Mouse (Mus musculus): ENCODE measurements around the gene Dock1. TPM values are rescaled to one million over a fixed set of nuclear protein-coding genes. Genes with fewer than 3 reads are reported as not detected.

The Dock1 gene
- polyA plus RNA-seq, 1 experiment from 2014 or later: 18.4 TPM

GRCm38 (mm10) chr7:134673952-134674351, 3.5 kb downstream of the Dock1 start:
- H3K27ac ChIP-seq: no peak overlapping the region
- WGBS: 74% methylated on average over 9 of the region's 9 CpGs
- no peaks in the 10 kb centered on the region for H3K9me3 ChIP-seq
- no peak overlapping the region for H3K9ac ChIP-seq
- H3K4me1 ChIP-seq: peaks cover 14% of the 10 kb centered on the region
- peaks cover 22% of the 10 kb centered on the region; the same call in 1 of the 2 replicates for H3K27me3 ChIP-seq (replicated peaks)
- no peak overlapping the region for H3K4me2 ChIP-seq (replicated peaks)
- no peak for ATAC-seq (ENCODE audit: low FRiP score, low read depth)
- H3K4me3 ChIP-seq: no peak overlapping the region
- no peaks in the 10 kb centered on the region for H3K36me3 ChIP-seq

GRCm38 (mm10) chr7:134677852-134678251, 7.4 kb downstream of the Dock1 start:
- Histone ChIP-seq H3K27ac (no peak overlapping the region), H3K4me3 (no peak overlapping the region)
- WGBS: 67% methylated on average over 4 of the region's 4 CpGs

GRCm38 (mm10) chr7:134679314-134680158, 9.1 kb downstream of the Dock1 start:
- no peak for ATAC-seq (ENCODE audit: low FRiP score, low read depth)
- Histone ChIP-seq H3K27me3 (replicated peaks) (no peaks in the 10 kb centered on the region), H3K27ac (no peak overlapping the region), H3K4me3 (no peak overlapping the region), H3K36me3 (no peaks in the 10 kb centered on the region), H3K9me3 (no peaks in the 10 kb centered on the region), H3K4me1 (peaks cover 13% of the 10 kb centered on the region; the same call in 1 of the 2 replicates), H3K9ac (no peak overlapping the region), H3K4me2 (replicated peaks) (no peak overlapping the region)
- WGBS: 47% methylated on average over 13 of the region's 13 CpGs

More at GRCm38 (mm10) chr7:134677852-134678251, 7.4 kb downstream of the Dock1 start:
- Histone ChIP-seq H3K4me2 (replicated peaks) (no peak overlapping the region), H3K9ac (no peak overlapping the region), H3K9me3 (no peaks in the 10 kb centered on the region), H3K4me1 (peaks cover 13% of the 10 kb centered on the region; the same call in 1 of the 2 replicates), H3K36me3 (no peaks in the 10 kb centered on the region), H3K27me3 (replicated peaks) (no peaks in the 10 kb centered on the region)
- no peak for ATAC-seq (ENCODE audit: low FRiP score, low read depth)

GRCm38 (mm10) chr7:134680161-134680560, 9.7 kb downstream of the Dock1 start:
- Histone ChIP-seq H3K27ac (no peak overlapping the region), H3K4me3 (no peak overlapping the region), H3K9me3 (no peaks in the 10 kb centered on the region), H3K9ac (no peak overlapping the region), H3K4me2 (replicated peaks) (no peak overlapping the region), H3K36me3 (no peaks in the 10 kb centered on the region), H3K27me3 (replicated peaks) (no peaks in the 10 kb centered on the region), H3K4me1 (peaks cover 13% of the 10 kb centered on the region; the same call in 1 of the 2 replicates)
- ATAC-seq (ENCODE audit: low FRiP score, low read depth): no peak
- 84% methylated on average over 2 of the region's 2 CpGs for WGBS

- H3K9ac ChIP-seq: no peak overlapping the region
- H3K9me3 ChIP-seq: no peaks in the 10 kb centered on the region
- no peaks in the 10 kb centered on the region for H3K27me3 ChIP-seq (replicated peaks)
- H3K4me1 ChIP-seq: peaks cover 13% of the 10 kb centered on the region; the same call in 1 of the 2 replicates
- WGBS: 88% methylated on average over 12 of the region's 12 CpGs
- no peak overlapping the region for H3K4me2 ChIP-seq (replicated peaks)
- H3K27ac ChIP-seq: no peak overlapping the region
- H3K36me3 ChIP-seq: no peaks in the 10 kb centered on the region
- no peak for ATAC-seq (ENCODE audit: low FRiP score, low read depth)
- H3K4me3 ChIP-seq: no peak overlapping the region
Observed at GRCm38 (mm10) chr7:134681729-134682527, 11.5 kb downstream of the Dock1 start.

- Histone ChIP-seq H3K36me3 (no peaks in the 10 kb centered on the region), H3K4me2 (replicated peaks) (no peak overlapping the region), H3K4me1 (no peaks in the 10 kb centered on the region), H3K9me3 (no peaks in the 10 kb centered on the region), H3K4me3 (no peak overlapping the region), H3K9ac (no peak overlapping the region), H3K27ac (no peak overlapping the region), H3K27me3 (replicated peaks) (no peaks in the 10 kb centered on the region)
- ATAC-seq (ENCODE audit: low FRiP score, low read depth): no peak
- 80% methylated on average over 6 of the region's 6 CpGs for WGBS
Observed at GRCm38 (mm10) chr7:134688332-134688731, 17.9 kb downstream of the Dock1 start.

GRCm38 (mm10) chr7:134690118-134690517, 19.7 kb downstream of the Dock1 start:
- H3K27me3 ChIP-seq (replicated peaks): no peaks in the 10 kb centered on the region
- no peak overlapping the region for H3K27ac ChIP-seq
- H3K4me2 ChIP-seq (replicated peaks): no peak overlapping the region
- no peaks in the 10 kb centered on the region for H3K4me1 ChIP-seq
- H3K9ac ChIP-seq: no peak overlapping the region
- ATAC-seq (ENCODE audit: low FRiP score, low read depth): no peak
- H3K4me3 ChIP-seq: no peak overlapping the region
- H3K36me3 ChIP-seq: no peaks in the 10 kb centered on the region
- H3K9me3 ChIP-seq: no peaks in the 10 kb centered on the region
- WGBS: 63% methylated on average over 5 of the region's 5 CpGs

GRCm38 (mm10) chr7:134690806-134691205, 20.4 kb downstream of the Dock1 start:
- Histone ChIP-seq H3K36me3 (no peaks in the 10 kb centered on the region), H3K4me3 (no peak overlapping the region), H3K9ac (no peak overlapping the region), H3K4me2 (replicated peaks) (no peak overlapping the region), H3K4me1 (no peaks in the 10 kb centered on the region), H3K27ac (no peak overlapping the region), H3K27me3 (replicated peaks) (no peaks in the 10 kb centered on the region), H3K9me3 (no peaks in the 10 kb centered on the region)
- ATAC-seq (ENCODE audit: low FRiP score, low read depth): no peak
- WGBS: 95% methylated on average over 3 of the region's 3 CpGs

- Histone ChIP-seq H3K4me1 (no peaks in the 10 kb centered on the region), H3K9me3 (no peaks in the 10 kb centered on the region), H3K9ac (no peak overlapping the region), H3K4me2 (replicated peaks) (no peak overlapping the region), H3K36me3 (no peaks in the 10 kb centered on the region), H3K27me3 (replicated peaks) (no peaks in the 10 kb centered on the region), H3K27ac (no peak overlapping the region), H3K4me3 (no peak overlapping the region)
- ATAC-seq (ENCODE audit: low FRiP score, low read depth): no peak
- WGBS: 100% methylated on average over 1 of the region's 1 CpGs
Observed at GRCm38 (mm10) chr7:134693325-134693724, 22.9 kb downstream of the Dock1 start.

GRCm38 (mm10) chr7:134695431-134695830, 25.0 kb downstream of the Dock1 start:
- no peaks in the 10 kb centered on the region for H3K27me3 ChIP-seq (replicated peaks)
- 69% methylated on average over 4 of the region's 4 CpGs for WGBS
- H3K4me1 ChIP-seq: no peaks in the 10 kb centered on the region
- no peak overlapping the region for H3K27ac ChIP-seq
- no peaks in the 10 kb centered on the region for H3K9me3 ChIP-seq
- H3K9ac ChIP-seq: no peak overlapping the region
- H3K4me3 ChIP-seq: no peak overlapping the region
- no peak for ATAC-seq (ENCODE audit: low FRiP score, low read depth)
- H3K36me3 ChIP-seq: no peaks in the 10 kb centered on the region
- H3K4me2 ChIP-seq (replicated peaks): no peak overlapping the region

GRCm38 (mm10) chr7:134696126-134696979, 25.9 kb downstream of the Dock1 start:
- Histone ChIP-seq H3K4me2 (replicated peaks) (no peak overlapping the region), H3K9me3 (no peaks in the 10 kb centered on the region), H3K27me3 (replicated peaks) (no peaks in the 10 kb centered on the region), H3K27ac (no peak overlapping the region), H3K36me3 (no peaks in the 10 kb centered on the region), H3K4me3 (no peak overlapping the region), H3K9ac (no peak overlapping the region), H3K4me1 (no peaks in the 10 kb centered on the region)
- WGBS: 84% methylated on average over 10 of the region's 10 CpGs
- ATAC-seq (ENCODE audit: low FRiP score, low read depth): no peak

- H3K4me1 ChIP-seq: no peaks in the 10 kb centered on the region
- no peaks in the 10 kb centered on the region for H3K36me3 ChIP-seq
- no peak for ATAC-seq (ENCODE audit: low FRiP score, low read depth)
- WGBS: 74% methylated on average over 4 of the region's 4 CpGs
- H3K4me2 ChIP-seq (replicated peaks): no peak overlapping the region
- H3K4me3 ChIP-seq: no peak overlapping the region
- H3K27me3 ChIP-seq (replicated peaks): no peaks in the 10 kb centered on the region
- H3K27ac ChIP-seq: no peak overlapping the region
- no peaks in the 10 kb centered on the region for H3K9me3 ChIP-seq
- no peak overlapping the region for H3K9ac ChIP-seq
Observed at GRCm38 (mm10) chr7:134697479-134697878, 27.0 kb downstream of the Dock1 start.
